Mouse (Mus musculus) spleen, adult 2 months (tissue): ENCODE measurements around the gene Nrxn1.

Experiments
- CTCF ChIP-seq: fragments of 200-500 bp; IDR thresholded peaks from 2 replicates; pipeline ENCODE4 v1.5.1; 2011; ENCODE audit warnings: mild to moderate bottlenecking, inconsistent platforms; ENCODE audit not compliant: insufficient read depth, insufficient read length, insufficient replicate concordance; ENCODE audit errors: extremely low read depth
- POLR2A ChIP-seq: fragments of 200-500 bp; IDR thresholded peaks from 2 replicates; pipeline ENCODE4 v1.6.1; 2011; ENCODE audit warnings: low read depth, low read length, inconsistent platforms

- TF ChIP-seq CTCF, result no peak
- no peak for TF ChIP-seq POLR2A
Observed at GRCm38 (mm10) chr17:90382496-90383443, 710.1 kb downstream of the Nrxn1 start.
